Mouse (Mus musculus) embryo, embryonic 10.5 days (tissue): ENCODE data around the gene Olfr62.

Experiments
- DNase-seq: peaks from one replicate; pipeline ENCODE4 v3.0.0-alpha.2; 2015; ENCODE audit warnings: low spot score

Olfr62 gene

GRCm38 (mm10) chr4:118658652-118659051 is at the start of gene Olfr62:
Gene Olfr62 (plus strand): TSS chr4:118658952.
- DNase-seq = no peak

GRCm38 (mm10) chr4:118609836-118610235 is 48.9 kb upstream of the Olfr62 start:
- no peak for DNase-seq

GRCm38 (mm10) chr4:118612619-118613018 is 46.1 kb upstream of the Olfr62 start:
- peak; percentile 66 for DNase-seq

- DNase-seq = no peak
Observed at GRCm38 (mm10) chr4:118615412-118615811, 43.3 kb upstream of the Olfr62 start.

GRCm38 (mm10) chr4:118620279-118620966 is 38.3 kb upstream of the Olfr62 start, which contains the start of the genes Cfap57 and Ebna1bp2:
Gene Cfap57 (minus strand): TSS chr4:118620777.
Gene Ebna1bp2 (plus strand): TSS chr4:118620799.
- DNase-seq = peak; percentile 99

- DNase-seq = peak; percentile 21
Observed at GRCm38 (mm10) chr4:118620967-118621320, 37.8 kb upstream of the Olfr62 start.

- no peak for DNase-seq
Observed at GRCm38 (mm10) chr4:118621781-118622180, 37.0 kb upstream of the Olfr62 start.

- no peak for DNase-seq
Observed at GRCm38 (mm10) chr4:118630261-118630660, 28.5 kb upstream of the Olfr62 start.

GRCm38 (mm10) chr4:118642346-118643190 is 16.2 kb upstream of the Olfr62 start:
- DNase-seq = no peak

GRCm38 (mm10) chr4:118645234-118645633 is 13.5 kb upstream of the Olfr62 start:
- DNase-seq = peak; percentile 82

- no peak for DNase-seq
Observed at GRCm38 (mm10) chr4:118687086-118687485, 28.3 kb downstream of the Olfr62 start.

- DNase-seq = no peak
Observed at GRCm38 (mm10) chr4:118692412-118692973, 33.7 kb downstream of the Olfr62 start, which contains the start of gene Olfr1342. Gene Olfr1342 (minus strand): TSS chr4:118692756.

- no peak for DNase-seq
Observed at GRCm38 (mm10) chr4:118693812-118694211, 35.1 kb downstream of the Olfr62 start.

- no peak for DNase-seq
Observed at GRCm38 (mm10) chr4:118703223-118703622, 44.5 kb downstream of the Olfr62 start, which contains the start of gene Olfr1341. Gene Olfr1341 (plus strand): TSS chr4:118703523.

- DNase-seq = no peak
Observed at GRCm38 (mm10) chr4:118708086-118708485, 49.3 kb downstream of the Olfr62 start.

- no peak for DNase-seq
Observed at GRCm38 (mm10) chr4:118711656-118712055, 52.9 kb downstream of the Olfr62 start.
